Mouse (Mus musculus) erythroblast, embryonic 14.5 days (primary cell): ENCODE results near the gene Btd. TPM values are rescaled to one million over a fixed set of nuclear protein-coding genes. Genes with fewer than 3 reads are reported as not detected.
A peak's percentile ranks its signal among the peaks of the same experiment; 100 is the strongest.
"Not testable (repeated sequence)": the region's sequence is repeated elsewhere in the genome, so short reads cannot be mapped to it uniquely, and the experiment has no call there.

Experiments
- H3K27me3 ChIP-seq: 2 replicates; pipeline ENCODE4 v1.6.1; 2012; ENCODE audit warnings: inconsistent platforms; ENCODE audit not compliant: control insufficient read depth
- H3K36me3 ChIP-seq: 2 replicates; pipeline ENCODE4 v1.6.1; 2012; ENCODE audit warnings: mild to moderate bottlenecking, inconsistent platforms; ENCODE audit not compliant: control insufficient read depth
- H3K4me1 ChIP-seq: 2 replicates; pipeline ENCODE4 v1.6.1; 2012; ENCODE audit warnings: inconsistent platforms; ENCODE audit not compliant: control insufficient read depth
- H3K4me3 ChIP-seq: replicated peaks from 2 replicates; pipeline ENCODE3; 2012; ENCODE audit warnings: moderate library complexity, mild to moderate bottlenecking, inconsistent platforms
- H3K9me3 ChIP-seq: 2 replicates; pipeline ENCODE4 v1.6.1; 2012; ENCODE audit warnings: low read length, inconsistent platforms, mixed read lengths; ENCODE audit not compliant: control insufficient read depth
- GATA1 ChIP-seq: IDR thresholded peaks from 2 replicates; pipeline ENCODE4 v1.6.1; 2012; ENCODE audit warnings: low read length, inconsistent platforms, mixed read lengths
- TAL1 ChIP-seq: IDR thresholded peaks from 3 replicates; pipeline ENCODE4 v1.6.1; 2012; ENCODE audit warnings: low read length, inconsistent platforms, mixed read lengths
- polyA plus RNA-seq: library from polyadenylated mRNA; stranded (reverse); fragments of >175 nt; gene quantifications from 2 replicates; pipeline ENCODE4 v1.2.3, GENCODE M21; 2012

The Btd gene
- 0.26 and 0.30 TPM in 2 replicates for polyA plus RNA-seq

GRCm38 (mm10) chr14:31640890-31641505 lies at the start of gene Btd, which contains the start of gene Hacl1:
TSS of gene Btd (plus strand) at chr14:31641028.
TSS of gene Hacl1 (minus strand) at chr14:31641286.
- no peaks in the 10 kb centered on the region for H3K36me3 ChIP-seq
- no peak for TF ChIP-seq TAL1
- no peaks in the 10 kb centered on the region for H3K27me3 ChIP-seq
- peaks cover 25% of the 10 kb centered on the region for H3K4me1 ChIP-seq
- H3K9me3 ChIP-seq = no peaks in the 10 kb centered on the region
- peak within 1 kb of the TSS; percentile 78 for H3K4me3 ChIP-seq

- H3K4me1 ChIP-seq = no peaks in the 10 kb centered on the region; the same call in 1 of the 2 replicates
- no peaks in the 10 kb centered on the region for H3K36me3 ChIP-seq
- no peak within 1 kb of the TSS for H3K4me3 ChIP-seq
- H3K9me3 ChIP-seq = no peaks in the 10 kb centered on the region
- TF ChIP-seq GATA1 = no peak
- no peak for TF ChIP-seq TAL1
- H3K27me3 ChIP-seq = no peaks in the 10 kb centered on the region
Observed at GRCm38 (mm10) chr14:31591243-31591642, 49.6 kb upstream of the Btd start, which contains the start of gene Colq. TSS of gene Colq (minus strand) at chr14:31591343.

- TF ChIP-seq GATA1 (no peak), TAL1 (no peak)
- Histone ChIP-seq H3K9me3 (no peaks in the 10 kb centered on the region), H3K36me3 (no peaks in the 10 kb centered on the region), H3K4me3 (no peak overlapping the region), H3K4me1 (no peaks in the 10 kb centered on the region; the same call in 1 of the 2 replicates), H3K27me3 (no peaks in the 10 kb centered on the region)
Observed at GRCm38 (mm10) chr14:31593036-31593435, 47.8 kb upstream of the Btd start.

- no peaks in the 10 kb centered on the region for H3K27me3 ChIP-seq
- H3K9me3 ChIP-seq = no peaks in the 10 kb centered on the region
- no peak overlapping the region for H3K4me3 ChIP-seq
- H3K36me3 ChIP-seq = no peaks in the 10 kb centered on the region
- H3K4me1 ChIP-seq = no peaks in the 10 kb centered on the region; the same call in 1 of the 2 replicates
- TF ChIP-seq GATA1 = no peak
- no peak for TF ChIP-seq TAL1
Observed at GRCm38 (mm10) chr14:31594693-31595092, 46.1 kb upstream of the Btd start.

- no peak overlapping the region for H3K4me3 ChIP-seq
- TF ChIP-seq GATA1 (no peak), TAL1 (no peak)
- H3K9me3 ChIP-seq = no peaks in the 10 kb centered on the region
Observed at GRCm38 (mm10) chr14:31596408-31596807, 44.4 kb upstream of the Btd start.

GRCm38 (mm10) chr14:31597446-31597845 lies 43.4 kb upstream of the Btd start:
- Histone ChIP-seq H3K9me3 (no peaks in the 10 kb centered on the region), H3K36me3 (no peaks in the 10 kb centered on the region), H3K4me1 (peaks cover 16% of the 10 kb centered on the region), H3K4me3 (no peak overlapping the region), H3K27me3 (no peaks in the 10 kb centered on the region)
- TF ChIP-seq TAL1 (no peak), GATA1 (no peak)

More at GRCm38 (mm10) chr14:31596408-31596807, 44.4 kb upstream of the Btd start:
- Histone ChIP-seq H3K27me3 (no peaks in the 10 kb centered on the region), H3K4me1 (peaks cover 6% of the 10 kb centered on the region), H3K36me3 (no peaks in the 10 kb centered on the region)

GRCm38 (mm10) chr14:31601908-31602615 lies 38.8 kb upstream of the Btd start:
- Histone ChIP-seq H3K9me3 (peaks cover 3% of the 10 kb centered on the region; the same call in 1 of the 2 replicates), H3K4me3 (no peak overlapping the region), H3K4me1 (peaks cover 35% of the 10 kb centered on the region), H3K36me3 (peaks cover 7% of the 10 kb centered on the region), H3K27me3 (no peaks in the 10 kb centered on the region)
- TF ChIP-seq TAL1 = no peak
- no peak for TF ChIP-seq GATA1

- H3K27me3 ChIP-seq, H3K9me3 ChIP-seq, H3K36me3 ChIP-seq, H3K4me3 ChIP-seq: not testable (repeated sequence)
- peak; percentile 58 for TF ChIP-seq GATA1
- peak; percentile 72 for TF ChIP-seq TAL1
- H3K4me1 ChIP-seq = peaks cover 35% of the 10 kb centered on the region
Observed at GRCm38 (mm10) chr14:31602616-31602979, 38.2 kb upstream of the Btd start.

GRCm38 (mm10) chr14:31604916-31605315 lies 35.9 kb upstream of the Btd start:
- no peak overlapping the region for H3K4me3 ChIP-seq
- peaks cover 35% of the 10 kb centered on the region for H3K4me1 ChIP-seq
- TF ChIP-seq TAL1 = no peak
- TF ChIP-seq GATA1 = no peak
- peaks cover 9% of the 10 kb centered on the region for H3K36me3 ChIP-seq
- no peaks in the 10 kb centered on the region for H3K27me3 ChIP-seq
- peaks cover 3% of the 10 kb centered on the region; the same call in 1 of the 2 replicates for H3K9me3 ChIP-seq
